Mouse (Mus musculus) heart, postnatal 0 days (tissue): Measurements from ENCODE around the gene Rgp1. TPM values are rescaled to one million over a fixed set of nuclear protein-coding genes. Genes with fewer than 3 reads are reported as not detected.
A peak's percentile ranks its signal among the peaks of the same experiment; 100 is the strongest.

Experiments
- ATAC-seq: fragments of 200-750 bp; cut with Nextera tagmentation; 2 replicates; pipeline ENCODE4 v1.8.0; 2017; ENCODE audit warnings: low read depth, moderate number of reproducible peaks, moderate library complexity; ENCODE audit not compliant: insufficient read depth
- DNase-seq: peaks from one replicate; pipeline ENCODE4 v3.0.0-alpha.2; 2016; ENCODE audit warnings: low spot score
- H3K27ac ChIP-seq: fragments of 300-500 bp; sonication (generic); 2 replicates; pipeline ENCODE4 v1.5.1; 2014; ENCODE audit warnings: low read depth, mild to moderate bottlenecking
- H3K27me3 ChIP-seq: fragments of 300-500 bp; sonication (generic); 2 replicates; pipeline ENCODE4 v1.6.1; 2014; ENCODE audit warnings: low read length, mixed read lengths; ENCODE audit not compliant: control insufficient read depth, insufficient read depth
- H3K36me3 ChIP-seq: fragments of 300-500 bp; sonication (generic); replicated peaks from 2 replicates; pipeline ENCODE4 v1.6.1; 2014; ENCODE audit warnings: low read length, mixed read lengths; ENCODE audit not compliant: control insufficient read depth, insufficient read depth
- H3K4me1 ChIP-seq: fragments of 300-500 bp; sonication (generic); 2 replicates; pipeline ENCODE4 v1.6.1; 2014; ENCODE audit warnings: antibody characterized with exemption; ENCODE audit not compliant: control insufficient read depth, insufficient read depth
- H3K4me2 ChIP-seq: fragments of 300-500 bp; sonication (generic); 2 replicates; pipeline ENCODE4 v1.6.1; 2014; ENCODE audit warnings: low read depth, mild to moderate bottlenecking, low read length, moderate library complexity
- H3K4me3 ChIP-seq: fragments of 300-500 bp; sonication (generic); 2 replicates; pipeline ENCODE4 v1.5.1; 2014; ENCODE audit warnings: low read depth, low read length
- H3K9ac ChIP-seq: fragments of 300-500 bp; sonication (generic); replicated peaks from 2 replicates; pipeline ENCODE4 v1.6.1; 2014; ENCODE audit warnings: low read depth, low read length, mixed read lengths
- H3K9me3 ChIP-seq: fragments of 300-500 bp; sonication (generic); replicated peaks from 2 replicates; pipeline ENCODE4 v1.6.1; 2016; ENCODE audit warnings: low read length; ENCODE audit not compliant: control insufficient read depth
- CTCF ChIP-seq: IDR thresholded peaks from 2 replicates; pipeline ENCODE4 v1.5.1; 2016; ENCODE audit warnings: antibody characterized with exemption, control low read depth, low read depth
- EP300 ChIP-seq: IDR thresholded peaks from 2 replicates; pipeline ENCODE4 v1.6.1; 2016; ENCODE audit warnings: antibody characterized with exemption, low read depth
- WGBS: fragments of 180-500 bp; shearing (Covaris S2); extraction: QIAGEN DNeasy Blood & Tissue Kit; methylation state at CpG from one replicate; pipeline ENCODE4 v1.1.7; 2014; 5-methylcytosine and 5-hydroxymethylcytosine counted together
- polyA plus RNA-seq: library from polyadenylated mRNA; unstranded; fragments of >200 nt; fragmentation: Nextera tagmentation; extraction: Ambion mirVana; gene quantifications from 2 replicates; pipeline ENCODE4 v1.2.1, GENCODE M21; 2015
- total RNA-seq: library from RNA; depleted of rRNA; stranded (reverse); fragments of >200 nt; gene quantifications from 2 replicates; pipeline ENCODE4 v1.2.3, GENCODE M21; 2014; ENCODE audit warnings: low replicate concordance

Rgp1 gene
- total and polyA plus RNA-seq, 2 experiments from 2014 or later: 10.8 to 12.4 TPM

GRCm38 (mm10) chr4:43559519-43560242 is 18.8 kb upstream of the Rgp1 start:
- 39% methylated on average over 13 of the region's 13 CpGs for WGBS
- peaks cover 55% of the 10 kb centered on the region for H3K4me1 ChIP-seq
- no peaks in the 10 kb centered on the region for H3K9me3 ChIP-seq
- no peaks in the 10 kb centered on the region for H3K27me3 ChIP-seq
- no peak for ATAC-seq
- TF ChIP-seq CTCF: no peak
- peak overlapping the region; percentile 81 for H3K4me2 ChIP-seq
- H3K9ac ChIP-seq: peak overlapping the region; percentile 44
- H3K4me3 ChIP-seq: peak overlapping the region; percentile 87
- H3K27ac ChIP-seq: peak overlapping the region; percentile 99
- H3K36me3 ChIP-seq: peaks cover 30% of the 10 kb centered on the region
- no peak for DNase-seq

- Histone ChIP-seq H3K27me3 (no peaks in the 10 kb centered on the region), H3K27ac (peak overlapping the region; percentile 99), H3K9ac (peak overlapping the region; percentile 44), H3K4me3 (peak overlapping the region; percentile 87), H3K36me3 (peaks cover 30% of the 10 kb centered on the region), H3K4me1 (peaks cover 55% of the 10 kb centered on the region), H3K4me2 (peak overlapping the region; percentile 81), H3K9me3 (no peaks in the 10 kb centered on the region)
- peak; percentile 65 for DNase-seq
- TF ChIP-seq EP300 (no peak), CTCF (no peak)
- ATAC-seq: no peak
- WGBS: 3% methylated on average over 6 of the region's 6 CpGs
Observed at GRCm38 (mm10) chr4:43560243-43560611, 18.3 kb upstream of the Rgp1 start.

- H3K9ac ChIP-seq: peak overlapping the region; percentile 93
- TF ChIP-seq EP300 (no peak), CTCF (no peak)
- DNase-seq (no peak), ATAC-seq (no peak)
- peak overlapping the region; percentile 81 for H3K4me2 ChIP-seq
- H3K9me3 ChIP-seq: no peaks in the 10 kb centered on the region
- H3K27ac ChIP-seq: peak overlapping the region; percentile 99
- peaks cover 30% of the 10 kb centered on the region for H3K36me3 ChIP-seq
- 2% methylated on average over 2 of the region's 2 CpGs for whole genome bisulfite sequencing
- no peaks in the 10 kb centered on the region for H3K27me3 ChIP-seq
- peaks cover 55% of the 10 kb centered on the region for H3K4me1 ChIP-seq
- H3K4me3 ChIP-seq: peak overlapping the region; percentile 87
Observed at GRCm38 (mm10) chr4:43560976-43561375, 17.5 kb upstream of the Rgp1 start.

- ATAC-seq (peak; percentile 0; the same call in 1 of the 2 replicates), DNase-seq (no peak)
- H3K4me1 ChIP-seq: peaks cover 55% of the 10 kb centered on the region
- peak overlapping the region; percentile 87 for H3K4me3 ChIP-seq
- 2% methylated on average over 16 of the region's 16 CpGs for WGBS
- no peak for TF ChIP-seq EP300
- TF ChIP-seq CTCF: no peak
- H3K27ac ChIP-seq: peak overlapping the region; percentile 99
- H3K9me3 ChIP-seq: no peaks in the 10 kb centered on the region
- no peaks in the 10 kb centered on the region for H3K27me3 ChIP-seq
- H3K4me2 ChIP-seq: peak overlapping the region; percentile 81
- peaks cover 30% of the 10 kb centered on the region for H3K36me3 ChIP-seq
- peak overlapping the region; percentile 93 for H3K9ac ChIP-seq
Observed at GRCm38 (mm10) chr4:43561436-43561996, 17.0 kb upstream of the Rgp1 start.

GRCm38 (mm10) chr4:43561997-43562768 is 16.3 kb upstream of the Rgp1 start, which contains the start of the genes Creb3 and Tln1:
Creb3 (plus strand) TSS chr4:43562332.
Tln1 (minus strand) TSS chr4:43562691.
- Histone ChIP-seq H3K9ac (peak within 1 kb of the TSS; percentile 93), H3K36me3 (peaks cover 30% of the 10 kb centered on the region), H3K4me2 (peak within 1 kb of the TSS; percentile 81), H3K4me1 (peaks cover 50% of the 10 kb centered on the region), H3K27me3 (no peaks in the 10 kb centered on the region), H3K27ac (peak within 1 kb of the TSS; percentile 99), H3K9me3 (no peaks in the 10 kb centered on the region), H3K4me3 (peak within 1 kb of the TSS; percentile 87)
- ATAC-seq (peak; percentile 87), DNase-seq (peak; percentile 95)
- whole genome bisulfite sequencing: 0% methylated on average over 61 of the region's 62 CpGs
- peak; percentile 75; the same call in 1 of the 2 replicates for TF ChIP-seq EP300
- no peak for TF ChIP-seq CTCF
